Mouse (Mus musculus): ENCODE measurements at regions not wholly inside any gene's neighbourhood (a gene's known extent, or its start where the extent isn't known, plus 50 kb on each side); places are given as distances from the start of the nearest gene placed in this dataset.

- Histone ChIP-seq H3K27me3 (ENCODE audit: control insufficient read depth, insufficient read depth, low read length, poor library complexity, severe bottlenecking) (no peaks in the 10 kb centered on the region), H3K4me3 (ENCODE audit: low read depth, low read length) (no peak overlapping the region), H3K4me1 (ENCODE audit: control insufficient read depth, insufficient read depth, low read length) (no peaks in the 10 kb centered on the region), H3K9me3 (replicated peaks; ENCODE audit: control insufficient read depth, insufficient read depth, low read length, poor library complexity, severe bottlenecking) (no peaks in the 10 kb centered on the region), H3K27ac (ENCODE audit: insufficient read depth, low read length) (no peak overlapping the region), H3K9ac (ENCODE audit: low read depth, poor library complexity, severe bottlenecking) (no peak overlapping the region), H3K36me3 (ENCODE audit: control insufficient read depth, insufficient read depth, low read length, poor library complexity, severe bottlenecking) (no peaks in the 10 kb centered on the region)
- TF ChIP-seq POLR2A (IDR thresholded peaks at IDR 0.05; ENCODE audit: insufficient read depth, low read length) (no peak), EP300 (IDR thresholded peaks at IDR 0.05; ENCODE audit: insufficient read depth, low read depth, low read length) (no peak), CTCF (IDR thresholded peaks at IDR 0.05; ENCODE audit: low read depth, low read length) (no peak)
Observed at GRCm38 (mm10) chr4:34302504-34303108, 248.1 kb upstream of the Akirin2 start.

- no peak overlapping the region for H3K4me3 ChIP-seq (ENCODE audit: low read depth, low read length)
- H3K9ac ChIP-seq (ENCODE audit: low read depth, poor library complexity, severe bottlenecking): no peak overlapping the region
- H3K9me3 ChIP-seq (replicated peaks; ENCODE audit: control insufficient read depth, insufficient read depth, low read length, poor library complexity, severe bottlenecking): no peaks in the 10 kb centered on the region
- no peaks in the 10 kb centered on the region for H3K27me3 ChIP-seq (ENCODE audit: control insufficient read depth, insufficient read depth, low read length, poor library complexity, severe bottlenecking)
- no peaks in the 10 kb centered on the region for H3K36me3 ChIP-seq (ENCODE audit: control insufficient read depth, insufficient read depth, low read length, poor library complexity, severe bottlenecking)
- TF ChIP-seq POLR2A (IDR thresholded peaks at IDR 0.05; ENCODE audit: insufficient read depth, low read length): no peak
- TF ChIP-seq EP300 (IDR thresholded peaks at IDR 0.05; ENCODE audit: insufficient read depth, low read depth, low read length): no peak
- no peak for TF ChIP-seq CTCF (IDR thresholded peaks at IDR 0.05; ENCODE audit: low read depth, low read length)
- no peak overlapping the region for H3K27ac ChIP-seq (ENCODE audit: insufficient read depth, low read length)
- H3K4me1 ChIP-seq (ENCODE audit: control insufficient read depth, insufficient read depth, low read length): no peaks in the 10 kb centered on the region
Observed at GRCm38 (mm10) chr4:34308921-34309563, 241.7 kb upstream of the Akirin2 start.

GRCm38 (mm10) chr4:34310061-34310642 is 240.6 kb upstream of the Akirin2 start:
- TF ChIP-seq POLR2A (IDR thresholded peaks at IDR 0.05; ENCODE audit: insufficient read depth, low read length) (no peak), EP300 (IDR thresholded peaks at IDR 0.05; ENCODE audit: insufficient read depth, low read depth, low read length) (no peak), CTCF (IDR thresholded peaks at IDR 0.05; ENCODE audit: low read depth, low read length) (no peak)
- Histone ChIP-seq H3K4me1 (ENCODE audit: control insufficient read depth, insufficient read depth, low read length) (no peaks in the 10 kb centered on the region), H3K36me3 (ENCODE audit: control insufficient read depth, insufficient read depth, low read length, poor library complexity, severe bottlenecking) (no peaks in the 10 kb centered on the region), H3K9me3 (replicated peaks; ENCODE audit: control insufficient read depth, insufficient read depth, low read length, poor library complexity, severe bottlenecking) (no peaks in the 10 kb centered on the region), H3K9ac (ENCODE audit: low read depth, poor library complexity, severe bottlenecking) (no peak overlapping the region), H3K27ac (ENCODE audit: insufficient read depth, low read length) (no peak overlapping the region), H3K4me3 (ENCODE audit: low read depth, low read length) (no peak overlapping the region), H3K27me3 (ENCODE audit: control insufficient read depth, insufficient read depth, low read length, poor library complexity, severe bottlenecking) (no peaks in the 10 kb centered on the region)

GRCm38 (mm10) chr4:34315848-34316247 is 234.9 kb upstream of the Akirin2 start:
- H3K9ac ChIP-seq (ENCODE audit: low read depth, poor library complexity, severe bottlenecking): no peak overlapping the region
- peaks cover 2% of the 10 kb centered on the region for H3K4me1 ChIP-seq (ENCODE audit: control insufficient read depth, insufficient read depth, low read length)
- TF ChIP-seq POLR2A (IDR thresholded peaks at IDR 0.05; ENCODE audit: insufficient read depth, low read length) (no peak), CTCF (IDR thresholded peaks at IDR 0.05; ENCODE audit: low read depth, low read length) (no peak), EP300 (IDR thresholded peaks at IDR 0.05; ENCODE audit: insufficient read depth, low read depth, low read length) (no peak)
- H3K36me3 ChIP-seq (ENCODE audit: control insufficient read depth, insufficient read depth, low read length, poor library complexity, severe bottlenecking): no peaks in the 10 kb centered on the region
- no peaks in the 10 kb centered on the region for H3K27me3 ChIP-seq (ENCODE audit: control insufficient read depth, insufficient read depth, low read length, poor library complexity, severe bottlenecking)
- no peak overlapping the region for H3K4me3 ChIP-seq (ENCODE audit: low read depth, low read length)
- no peaks in the 10 kb centered on the region for H3K9me3 ChIP-seq (replicated peaks; ENCODE audit: control insufficient read depth, insufficient read depth, low read length, poor library complexity, severe bottlenecking)
- H3K27ac ChIP-seq (ENCODE audit: insufficient read depth, low read length): no peak overlapping the region

GRCm38 (mm10) chr4:34322841-34323240 is 227.9 kb upstream of the Akirin2 start:
- TF ChIP-seq EP300 (IDR thresholded peaks at IDR 0.05; ENCODE audit: insufficient read depth, low read depth, low read length): no peak
- TF ChIP-seq CTCF (IDR thresholded peaks at IDR 0.05; ENCODE audit: low read depth, low read length): no peak
- no peak for TF ChIP-seq POLR2A (IDR thresholded peaks at IDR 0.05; ENCODE audit: insufficient read depth, low read length)
- H3K27me3 ChIP-seq (ENCODE audit: control insufficient read depth, insufficient read depth, low read length, poor library complexity, severe bottlenecking): no peaks in the 10 kb centered on the region
- no peaks in the 10 kb centered on the region for H3K36me3 ChIP-seq (ENCODE audit: control insufficient read depth, insufficient read depth, low read length, poor library complexity, severe bottlenecking)
- H3K9me3 ChIP-seq (replicated peaks; ENCODE audit: control insufficient read depth, insufficient read depth, low read length, poor library complexity, severe bottlenecking): no peaks in the 10 kb centered on the region
- no peak overlapping the region for H3K9ac ChIP-seq (ENCODE audit: low read depth, poor library complexity, severe bottlenecking)
- H3K4me1 ChIP-seq (ENCODE audit: control insufficient read depth, insufficient read depth, low read length): peaks cover 4% of the 10 kb centered on the region
- H3K4me3 ChIP-seq (ENCODE audit: low read depth, low read length): no peak overlapping the region
- no peak overlapping the region for H3K27ac ChIP-seq (ENCODE audit: insufficient read depth, low read length)
